Mouse (Mus musculus): ENCODE data around the gene Vps37b. TPM values are rescaled to one million over a fixed set of nuclear protein-coding genes. Genes with fewer than 3 reads are reported as not detected.

The Vps37b gene
- polyA plus RNA-seq, 1 experiment, result 40.7 TPM

- H3K79me3 ChIP-seq (ENCODE audit: low read depth), result peaks cover 100% of the 10 kb centered on the region
- TF ChIP-seq FOSL1 (IDR thresholded peaks at IDR 0.05; ENCODE audit: insufficient read depth, low read length, poor library complexity, severe bottlenecking) (no peak), CEBPB (IDR thresholded peaks at IDR 0.05; ENCODE audit: low read depth) (no peak), MAX (IDR thresholded peaks at IDR 0.05) (no peak), MYOG (IDR thresholded peaks at IDR 0.05; ENCODE audit: control insufficient read depth, extremely low read depth, insufficient read length) (no peak), USF1 (IDR thresholded peaks at IDR 0.05; ENCODE audit: low read depth) (no peak), CTCF (IDR thresholded peaks at IDR 0.05; ENCODE audit: control insufficient read depth, insufficient read depth, insufficient read length) (no peak), MYOD1 (IDR thresholded peaks at IDR 0.05; ENCODE audit: control insufficient read depth, insufficient read length, low read depth) (no peak)
- H3ac ChIP-seq (ENCODE audit: control insufficient read depth, insufficient read length, low read depth), result no peak overlapping the region
- peaks cover 100% of the 10 kb centered on the region for H3K79me2 ChIP-seq (ENCODE audit: control insufficient read depth, insufficient read depth)
- no peak overlapping the region for H3K4me3 ChIP-seq (ENCODE audit: insufficient read depth, poor library complexity, severe bottlenecking)
- H3K36me3 ChIP-seq (ENCODE audit: control insufficient read depth, insufficient read depth), result peaks cover 40% of the 10 kb centered on the region
- no peaks in the 10 kb centered on the region for H3K27me3 ChIP-seq (ENCODE audit: control insufficient read depth, insufficient read depth, insufficient read length)
Observed at GRCm38 (mm10) chr5:124021148-124021547, 10.9 kb downstream of the Vps37b start.

GRCm38 (mm10) chr5:124019348-124020216 is 12.5 kb downstream of the Vps37b start:
- Histone ChIP-seq H3K79me3 (ENCODE audit: low read depth) (peaks cover 98% of the 10 kb centered on the region), H3K27me3 (ENCODE audit: control insufficient read depth, insufficient read depth, insufficient read length) (no peaks in the 10 kb centered on the region), H3ac (ENCODE audit: control insufficient read depth, insufficient read length, low read depth) (no peak overlapping the region), H3K36me3 (ENCODE audit: control insufficient read depth, insufficient read depth) (peaks cover 37% of the 10 kb centered on the region), H3K79me2 (ENCODE audit: control insufficient read depth, insufficient read depth) (peaks cover 100% of the 10 kb centered on the region), H3K4me3 (ENCODE audit: insufficient read depth, poor library complexity, severe bottlenecking) (no peak overlapping the region)
- TF ChIP-seq MAX (IDR thresholded peaks at IDR 0.05), result no peak
- TF ChIP-seq MYOD1 (IDR thresholded peaks at IDR 0.05; ENCODE audit: control insufficient read depth, insufficient read length, low read depth), result no peak
- TF ChIP-seq USF1 (IDR thresholded peaks at IDR 0.05; ENCODE audit: low read depth), result no peak
- no peak for TF ChIP-seq MYOG (IDR thresholded peaks at IDR 0.05; ENCODE audit: control insufficient read depth, extremely low read depth, insufficient read length)
- no peak for TF ChIP-seq FOSL1 (IDR thresholded peaks at IDR 0.05; ENCODE audit: insufficient read depth, low read length, poor library complexity, severe bottlenecking)
- no peak for TF ChIP-seq CEBPB (IDR thresholded peaks at IDR 0.05; ENCODE audit: low read depth)
- TF ChIP-seq CTCF (IDR thresholded peaks at IDR 0.05; ENCODE audit: control insufficient read depth, insufficient read depth, insufficient read length), result no peak

GRCm38 (mm10) chr5:124018651-124019050 is 13.4 kb downstream of the Vps37b start:
- H3K79me3 ChIP-seq (ENCODE audit: low read depth), result peaks cover 98% of the 10 kb centered on the region
- H3K4me3 ChIP-seq (ENCODE audit: insufficient read depth, poor library complexity, severe bottlenecking), result no peak overlapping the region
- peaks cover 100% of the 10 kb centered on the region for H3K79me2 ChIP-seq (ENCODE audit: control insufficient read depth, insufficient read depth)
- H3K27me3 ChIP-seq (ENCODE audit: control insufficient read depth, insufficient read depth, insufficient read length), result no peaks in the 10 kb centered on the region
- peaks cover 37% of the 10 kb centered on the region for H3K36me3 ChIP-seq (ENCODE audit: control insufficient read depth, insufficient read depth)
- H3ac ChIP-seq (ENCODE audit: control insufficient read depth, insufficient read length, low read depth), result no peak overlapping the region
- TF ChIP-seq CEBPB (IDR thresholded peaks at IDR 0.05; ENCODE audit: low read depth) (no peak), MAX (IDR thresholded peaks at IDR 0.05) (no peak), FOSL1 (IDR thresholded peaks at IDR 0.05; ENCODE audit: insufficient read depth, low read length, poor library complexity, severe bottlenecking) (no peak), CTCF (IDR thresholded peaks at IDR 0.05; ENCODE audit: control insufficient read depth, insufficient read depth, insufficient read length) (no peak), USF1 (IDR thresholded peaks at IDR 0.05; ENCODE audit: low read depth) (no peak), MYOD1 (IDR thresholded peaks at IDR 0.05; ENCODE audit: control insufficient read depth, insufficient read length, low read depth) (no peak), MYOG (IDR thresholded peaks at IDR 0.05; ENCODE audit: control insufficient read depth, extremely low read depth, insufficient read length) (no peak)

GRCm38 (mm10) chr5:124017941-124018340 is 14.1 kb downstream of the Vps37b start:
- Histone ChIP-seq H3K27me3 (ENCODE audit: control insufficient read depth, insufficient read depth, insufficient read length) (no peaks in the 10 kb centered on the region), H3K79me2 (ENCODE audit: control insufficient read depth, insufficient read depth) (peaks cover 100% of the 10 kb centered on the region), H3ac (ENCODE audit: control insufficient read depth, insufficient read length, low read depth) (no peak overlapping the region), H3K79me3 (ENCODE audit: low read depth) (peaks cover 98% of the 10 kb centered on the region), H3K4me3 (ENCODE audit: insufficient read depth, poor library complexity, severe bottlenecking) (no peak overlapping the region), H3K36me3 (ENCODE audit: control insufficient read depth, insufficient read depth) (peaks cover 35% of the 10 kb centered on the region)
- TF ChIP-seq CEBPB (IDR thresholded peaks at IDR 0.05; ENCODE audit: low read depth) (no peak), CTCF (IDR thresholded peaks at IDR 0.05; ENCODE audit: control insufficient read depth, insufficient read depth, insufficient read length) (no peak), MYOG (IDR thresholded peaks at IDR 0.05; ENCODE audit: control insufficient read depth, extremely low read depth, insufficient read length) (no peak), USF1 (IDR thresholded peaks at IDR 0.05; ENCODE audit: low read depth) (no peak), FOSL1 (IDR thresholded peaks at IDR 0.05; ENCODE audit: insufficient read depth, low read length, poor library complexity, severe bottlenecking) (no peak)

- H3K79me2 ChIP-seq (ENCODE audit: control insufficient read depth, insufficient read depth), result peaks cover 100% of the 10 kb centered on the region
- peaks cover 20% of the 10 kb centered on the region for H3K36me3 ChIP-seq (ENCODE audit: control insufficient read depth, insufficient read depth)
- H3K4me3 ChIP-seq (ENCODE audit: insufficient read depth, poor library complexity, severe bottlenecking), result no peak overlapping the region
- H3K79me3 ChIP-seq (ENCODE audit: low read depth), result peaks cover 98% of the 10 kb centered on the region
- H3K27me3 ChIP-seq (ENCODE audit: control insufficient read depth, insufficient read depth, insufficient read length), result no peaks in the 10 kb centered on the region
- TF ChIP-seq USF1 (IDR thresholded peaks at IDR 0.05; ENCODE audit: low read depth) (no peak), CTCF (IDR thresholded peaks at IDR 0.05; ENCODE audit: control insufficient read depth, insufficient read depth, insufficient read length) (no peak), FOSL1 (IDR thresholded peaks at IDR 0.05; ENCODE audit: insufficient read depth, low read length, poor library complexity, severe bottlenecking) (no peak), MYOD1 (IDR thresholded peaks at IDR 0.05; ENCODE audit: control insufficient read depth, insufficient read length, low read depth) (no peak), CEBPB (IDR thresholded peaks at IDR 0.05; ENCODE audit: low read depth) (no peak), MYOG (IDR thresholded peaks at IDR 0.05; ENCODE audit: control insufficient read depth, extremely low read depth, insufficient read length) (no peak)
- no peak overlapping the region for H3ac ChIP-seq (ENCODE audit: control insufficient read depth, insufficient read length, low read depth)
Observed at GRCm38 (mm10) chr5:124016291-124016821, 15.7 kb downstream of the Vps37b start.

Measured in C2C12 (cell line).